Mouse (Mus musculus) liver, adult 2 months (tissue): Measurements from ENCODE around the gene Gm5751. TPM values are rescaled to one million over a fixed set of nuclear protein-coding genes. Genes with fewer than 3 reads are reported as not detected.
A peak's percentile ranks its signal among the peaks of the same experiment; 100 is the strongest.

Experiments
- DNase-seq: peaks from one replicate; pipeline ENCODE4 v3.0.0-alpha.2; 2011; ENCODE audit warnings: low read depth, low spot score; ENCODE audit errors: extremely low read depth
- H3K27ac ChIP-seq: fragments of 200-500 bp; replicated peaks from 2 replicates; pipeline ENCODE4 v1.5.1; 2012; ENCODE audit warnings: low read depth, mild to moderate bottlenecking, control low read depth, inconsistent platforms, low read length; ENCODE audit not compliant: insufficient read depth
- H3K27me3 ChIP-seq: fragments of 200-500 bp; 2 replicates; pipeline ENCODE4 v1.6.1; 2012; ENCODE audit warnings: mild to moderate bottlenecking, moderate library complexity, low read length, inconsistent platforms; ENCODE audit not compliant: control insufficient read depth, insufficient read depth
- H3K36me3 ChIP-seq: fragments of 200-500 bp; 2 replicates; pipeline ENCODE4 v1.6.1; 2012; ENCODE audit warnings: low read length, inconsistent platforms; ENCODE audit not compliant: control insufficient read depth, insufficient read depth
- H3K4me1 ChIP-seq: fragments of 200-500 bp; 2 replicates; pipeline ENCODE4 v1.6.1; 2011; ENCODE audit warnings: low read length; ENCODE audit not compliant: control insufficient read depth, insufficient read depth
- H3K4me3 ChIP-seq: fragments of 200-500 bp; 2 replicates; pipeline ENCODE4 v1.5.1; 2011; ENCODE audit warnings: low read depth, mild to moderate bottlenecking, control low read depth, low read length, moderate library complexity; ENCODE audit not compliant: insufficient read depth
- H3K79me2 ChIP-seq: fragments of 200-500 bp; 2 replicates; pipeline ENCODE4 v1.6.1; 2012; ENCODE audit warnings: inconsistent platforms, mild to moderate bottlenecking, low read length, moderate library complexity; ENCODE audit not compliant: control insufficient read depth, insufficient read depth
- H3K9ac ChIP-seq: fragments of 200-500 bp; 2 replicates; pipeline ENCODE4 v1.6.1; 2012; ENCODE audit warnings: low read depth, mild to moderate bottlenecking, control low read depth, inconsistent platforms, low read length
- CTCF ChIP-seq: fragments of 200-500 bp; IDR thresholded peaks from 2 replicates; pipeline ENCODE4 v1.5.1; 2011; ENCODE audit warnings: low read depth, low read length, control low read depth
- POLR2A ChIP-seq: fragments of 200-500 bp; IDR thresholded peaks from 2 replicates; pipeline ENCODE4 v1.6.1; 2011; ENCODE audit warnings: low read length, control low read depth; ENCODE audit not compliant: insufficient read depth; ENCODE audit errors: extremely low read depth
- WGBS: fragments of 180-500 bp; shearing (Covaris S2); methylation state at CpG from one replicate; pipeline ENCODE4 v1.1.7; 2018; 5-methylcytosine and 5-hydroxymethylcytosine counted together
- polyA plus RNA-seq: library from polyadenylated mRNA; depleted of rRNA; stranded (reverse); fragments of >200 nt; gene quantifications from 2 replicates; pipeline ENCODE4 v1.2.3, GENCODE M21; 2012; rRNA removed
- total RNA-seq: library from RNA; depleted of rRNA; stranded (reverse); fragments of >200 nt; gene quantifications from 2 replicates; pipeline ENCODE4 v1.2.3, GENCODE M21; 2014; rRNA removed

Gm5751 gene
- total and polyA plus RNA-seq, 2 experiments, result not detected

- Histone ChIP-seq H3K4me3 (no peak overlapping the region), H3K27me3 (no peaks in the 10 kb centered on the region), H3K4me1 (no peaks in the 10 kb centered on the region), H3K36me3 (no peaks in the 10 kb centered on the region), H3K9ac (no peak overlapping the region), H3K27ac (no peak overlapping the region), H3K79me2 (no peaks in the 10 kb centered on the region)
- no peak for DNase-seq
- WGBS, result 70% methylated on average over 4 of the region's 4 CpGs
- no peak for TF ChIP-seq POLR2A
- TF ChIP-seq CTCF, result no peak
Measured at GRCm38 (mm10) chrX:8921080-8921479, 47.0 kb downstream of the Gm5751 start.

- Histone ChIP-seq H3K27ac (no peak overlapping the region), H3K27me3 (no peaks in the 10 kb centered on the region), H3K9ac (no peak overlapping the region), H3K36me3 (no peaks in the 10 kb centered on the region), H3K4me1 (no peaks in the 10 kb centered on the region), H3K4me3 (no peak overlapping the region), H3K79me2 (no peaks in the 10 kb centered on the region)
- 39% methylated on average over 9 of the region's 9 CpGs for WGBS
- TF ChIP-seq POLR2A, result no peak
- TF ChIP-seq CTCF, result peak; percentile 44
- peak; percentile 0 for DNase-seq
Measured at GRCm38 (mm10) chrX:8921813-8922607, 48.0 kb downstream of the Gm5751 start.

DNA sequence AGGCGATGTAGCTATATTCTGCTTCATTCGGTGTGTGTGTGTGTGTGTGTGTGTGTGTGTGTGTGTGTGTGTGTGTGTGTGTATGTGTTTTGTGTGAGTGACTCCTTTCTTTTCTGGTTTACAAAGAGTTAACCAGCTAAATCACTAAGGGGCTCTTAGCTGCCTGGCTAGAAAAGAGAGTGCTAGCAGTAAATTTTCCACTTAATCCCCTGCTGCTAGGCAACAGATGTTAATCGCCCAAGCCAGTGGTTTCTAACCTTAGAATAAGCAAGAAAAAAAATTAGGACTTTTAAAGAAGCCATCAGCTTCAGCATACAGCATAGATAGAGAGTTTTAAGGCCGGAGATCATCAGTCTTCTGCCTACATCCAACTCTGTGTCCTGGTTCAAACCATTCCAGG is 53.3 kb downstream of the Gm5751 start:
- 39% methylated on average over 4 of the region's 4 CpGs for WGBS
- Histone ChIP-seq H3K27me3 (no peaks in the 10 kb centered on the region), H3K4me3 (no peak overlapping the region), H3K36me3 (no peaks in the 10 kb centered on the region), H3K4me1 (no peaks in the 10 kb centered on the region), H3K79me2 (no peaks in the 10 kb centered on the region), H3K9ac (no peak overlapping the region), H3K27ac (no peak overlapping the region)
- TF ChIP-seq POLR2A, result no peak
- TF ChIP-seq CTCF, result no peak
- no peak for DNase-seq

Other genes starting within 250 kb of the Gm5751 start
- not detected in 2 replicates for gene Ssxb8, start 183.4 kb upstream of the Gm5751 start, total RNA-seq
- not detected in 2 replicates for gene Ssxb8, start 183.4 kb upstream of the Gm5751 start, polyA plus RNA-seq
- not detected in 2 replicates for gene Ssx9, start 125.8 kb upstream of the Gm5751 start, total RNA-seq
- gene Ssx9, start 125.8 kb upstream of the Gm5751 start, polyA plus RNA-seq, result not detected in 2 replicates
- not detected in 2 replicates for gene Ssxb5, start 70.6 kb upstream of the Gm5751 start, total RNA-seq
- gene Ssxb5, start 70.6 kb upstream of the Gm5751 start, polyA plus RNA-seq, result not detected in 2 replicates
- not detected in 2 replicates for gene Gm6592, start 30.3 kb upstream of the Gm5751 start, total RNA-seq
- not detected in 2 replicates for gene Gm6592, start 30.3 kb upstream of the Gm5751 start, polyA plus RNA-seq
- 0.18 and 0.47 TPM in 2 replicates for gene B630019K06Rik, start 18.1 kb downstream of the Gm5751 start, total RNA-seq
- gene B630019K06Rik, start 18.1 kb downstream of the Gm5751 start, polyA plus RNA-seq, result 0.21 and 0.60 TPM in 2 replicates
- gene Fthl17b, start 88.7 kb downstream of the Gm5751 start, total RNA-seq, result not detected in 2 replicates
- gene Fthl17b, start 88.7 kb downstream of the Gm5751 start, polyA plus RNA-seq, result not detected in 2 replicates
- not detected in 2 replicates for gene Fthl17c, start 102.3 kb downstream of the Gm5751 start, total RNA-seq
- gene Fthl17c, start 102.3 kb downstream of the Gm5751 start, polyA plus RNA-seq, result not detected in 2 replicates
- not detected in 2 replicates for gene Fthl17d, start 112.5 kb downstream of the Gm5751 start, total RNA-seq
- gene Fthl17d, start 112.5 kb downstream of the Gm5751 start, polyA plus RNA-seq, result not detected in 2 replicates
- not detected in 2 replicates for gene Fthl17e, start 159.2 kb downstream of the Gm5751 start, total RNA-seq
- gene Fthl17e, start 159.2 kb downstream of the Gm5751 start, polyA plus RNA-seq, result not detected in 2 replicates
- not detected in 2 replicates for gene Fthl17f, start 188.8 kb downstream of the Gm5751 start, total RNA-seq
- gene Fthl17f, start 188.8 kb downstream of the Gm5751 start, polyA plus RNA-seq, result not detected in 2 replicates
- gene 4930402K13Rik, start 230.3 kb downstream of the Gm5751 start, total RNA-seq, result not detected in 2 replicates
- gene 4930402K13Rik, start 230.3 kb downstream of the Gm5751 start, polyA plus RNA-seq, result not detected in 2 replicates